Mouse (Mus musculus): ENCODE measurements at regions not wholly inside any gene's neighbourhood (a gene's known extent, or its start where the extent isn't known, plus 50 kb on each side); places are given as distances from the start of the nearest gene placed in this dataset.

DNA sequence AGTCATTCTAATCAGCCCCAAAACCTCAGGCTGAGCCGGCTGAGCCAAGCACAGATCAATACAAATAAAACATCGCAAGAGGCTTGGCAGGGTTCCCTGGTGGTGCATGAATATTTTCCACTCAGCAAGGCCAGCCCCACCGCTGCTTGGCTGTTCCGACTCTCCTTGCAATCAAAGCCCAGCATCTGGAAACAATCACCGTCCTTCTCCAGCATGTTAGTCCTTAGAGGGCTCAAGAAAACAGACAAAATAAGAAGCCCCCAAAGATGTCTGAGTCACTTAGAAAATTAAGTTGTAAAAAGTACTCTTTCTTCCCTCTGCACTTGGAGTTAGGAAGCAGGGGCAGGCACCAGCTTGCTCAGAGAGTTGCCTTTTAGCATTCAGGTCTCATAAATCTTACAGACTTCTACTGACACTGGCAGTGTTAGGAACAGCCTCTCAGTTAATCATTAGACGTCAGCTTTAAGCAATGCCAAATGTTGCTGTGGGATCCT, 54.4 kb upstream of the Ptgfr start:
- no peak for TF ChIP-seq CTCF (IDR thresholded peaks at IDR 0.05; ENCODE audit: borderline replicate concordance, insufficient read depth, low read depth, low read length)
- no peak for TF ChIP-seq POLR2A (IDR thresholded peaks at IDR 0.05; ENCODE audit: borderline replicate concordance, insufficient read depth, low read length)

Measured in cerebellum, adult 2 months (tissue).